Mouse (Mus musculus) kidney, adult 2 months (tissue): ENCODE results near the gene Yars2.

Experiments used
- CTCF ChIP-seq: fragments of 200-500 bp; conservative IDR thresholded peaks from 2 replicates; pipeline ENCODE4 v1.5.1; 2011; ENCODE audit warnings: low read depth, mild to moderate bottlenecking, control low read depth, low read length, moderate library complexity, mixed read lengths; ENCODE audit not compliant: insufficient read depth, insufficient read length
- POLR2A ChIP-seq: fragments of 200-500 bp; IDR thresholded peaks from one replicate; pipeline ENCODE4 v1.6.1; 2011; ENCODE audit warnings: low read depth, low read length, control low read depth

DNA sequence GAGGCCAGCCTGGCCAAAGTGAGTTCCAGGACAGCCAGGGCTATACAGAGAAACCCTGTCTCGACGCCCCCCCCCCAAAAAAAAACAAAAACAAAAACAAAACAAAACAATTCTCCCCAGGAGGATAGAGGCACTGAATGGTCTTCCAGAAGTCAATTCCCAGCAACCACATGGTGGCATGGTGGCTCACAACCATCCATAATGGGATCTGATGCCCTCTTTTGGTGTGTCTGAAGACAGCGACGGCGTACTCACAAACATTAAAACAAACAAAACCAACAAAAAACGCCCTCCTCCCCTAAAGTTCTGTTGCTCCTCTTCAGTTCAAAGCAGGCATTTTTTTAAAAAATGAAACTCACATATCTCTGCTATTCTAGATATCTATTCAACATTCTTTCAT, 55.1 kb downstream of the Yars2 start:
- TF ChIP-seq CTCF (peak; percentile 32; the same call in 1 of the 2 replicates), POLR2A (no peak)
